Mouse (Mus musculus) cortical plate, adult 2 months (tissue): ENCODE data around the gene Prdm10.

ENCODE experiments used
- CTCF ChIP-seq: fragments of 200-500 bp; IDR thresholded peaks from 2 replicates; pipeline ENCODE4 v1.5.1; 2011; ENCODE audit warnings: mild to moderate bottlenecking, control low read depth, low read length; ENCODE audit not compliant: insufficient read depth; ENCODE audit errors: extremely low read depth
- POLR2A ChIP-seq: fragments of 200-500 bp; IDR thresholded peaks from 2 replicates; pipeline ENCODE4 v1.6.1; 2011; ENCODE audit warnings: mild to moderate bottlenecking, low read length, control low read depth; ENCODE audit not compliant: insufficient read depth; ENCODE audit errors: extremely low read depth

- no peak for TF ChIP-seq CTCF
- TF ChIP-seq POLR2A: no peak
Measured at GRCm38 (mm10) chr9:31252182-31252799, 28.0 kb upstream of the Prdm10 start.
